Mouse (Mus musculus): ENCODE results near the gene Oxgr1.

DNA sequence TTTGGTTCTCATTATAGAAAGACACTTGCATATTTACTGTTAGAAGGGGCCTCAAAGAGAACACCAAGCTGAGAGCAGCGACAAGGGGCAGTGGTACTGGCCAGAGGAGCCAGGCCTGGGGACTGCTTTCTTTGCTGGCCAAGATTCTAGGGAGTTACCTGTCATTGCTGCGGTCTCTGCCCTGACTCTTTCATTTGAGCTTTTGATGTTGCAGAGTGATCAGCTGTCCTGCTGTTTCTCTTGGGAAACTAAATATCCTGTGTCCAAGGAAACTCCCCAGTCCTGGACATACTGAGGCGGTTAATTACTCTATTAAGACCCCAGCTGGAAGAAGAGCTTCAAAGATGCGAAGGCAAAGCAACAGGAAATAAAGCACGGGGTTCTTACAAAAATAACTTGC is 60.9 kb downstream of the Oxgr1 start:
- TF ChIP-seq CTCF (IDR thresholded peaks at IDR 0.05; ENCODE audit: borderline replicate concordance, control insufficient read depth, extremely low read depth, insufficient read depth, low read length, poor library complexity) (no peak), POLR2A (IDR thresholded peaks at IDR 0.05; ENCODE audit: control insufficient read depth, extremely low read depth, insufficient read depth, low read length, poor library complexity) (no peak)

Measured in thymus, adult 2 months (tissue).